Mouse (Mus musculus): Measurements from ENCODE around the gene Epb41l1.

DNA sequence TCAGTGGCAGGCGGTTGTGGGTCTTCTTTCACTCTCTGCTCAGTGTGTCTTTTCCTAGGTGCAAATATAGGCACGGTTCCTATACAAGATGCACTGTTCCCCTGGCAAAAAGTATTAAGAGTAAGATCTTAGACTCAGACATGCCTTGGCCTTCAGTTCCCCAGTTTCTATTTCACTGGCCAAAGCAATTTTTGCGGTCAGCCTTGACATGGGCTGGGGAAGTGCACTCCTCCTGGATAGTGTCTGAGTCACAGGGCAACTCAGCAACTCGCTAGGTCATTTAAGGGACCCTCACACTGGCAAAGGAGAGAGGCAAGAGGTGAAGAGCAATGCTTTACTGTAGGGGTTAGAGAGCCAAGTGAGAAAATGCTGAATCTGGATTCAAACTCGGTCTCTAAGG lies 5.0 kb upstream of the Epb41l1 start:
- TF ChIP-seq POLR2A (IDR thresholded peaks at IDR 0.05; ENCODE audit: extremely low read depth, insufficient read depth, low read length) (no peak), CTCF (IDR thresholded peaks at IDR 0.05; ENCODE audit: extremely low read depth, insufficient read depth, low read length) (no peak)

Measured in cortical plate, adult 2 months (tissue).